Mouse (Mus musculus) c-Kit-negative CD71-positive TER-119-positive erythroid progenitor cells, embryonic 14.5 days (primary cell): ENCODE data around the gene Tenm4.
"Not testable (repeated sequence)": the region's sequence is repeated elsewhere in the genome, so short reads cannot be mapped to it uniquely, and the experiment has no call there.

ENCODE experiments used
- DNase-seq: peaks from one replicate; pipeline ENCODE4 v3.0.0-alpha.2; 2013; ENCODE audit warnings: low read depth, low spot score

Tenm4 gene

GRCm38 (mm10) chr7:96570965-96571364 is 399.9 kb downstream of the Tenm4 start:
- no peak for DNase-seq

GRCm38 (mm10) chr7:96572995-96573394 is 401.9 kb downstream of the Tenm4 start:
- no peak for DNase-seq

- DNase-seq = no peak
These were observed 404.2 kb downstream of the Tenm4 start for GRCm38 (mm10) chr7:96575202-96575650.

GRCm38 (mm10) chr7:96582752-96583151 is 411.7 kb downstream of the Tenm4 start:
- DNase-seq = no peak

GRCm38 (mm10) chr7:96587403-96587802 is 416.4 kb downstream of the Tenm4 start:
- no peak for DNase-seq

- DNase-seq = no peak
These were observed 417.5 kb downstream of the Tenm4 start for GRCm38 (mm10) chr7:96588567-96588966.

- DNase-seq = no peak
These were observed 424.7 kb downstream of the Tenm4 start for GRCm38 (mm10) chr7:96595535-96596295.

GRCm38 (mm10) chr7:96596402-96597195 is 425.6 kb downstream of the Tenm4 start:
- DNase-seq = no peak

- no peak for DNase-seq
These were observed 426.8 kb downstream of the Tenm4 start for GRCm38 (mm10) chr7:96597871-96598270.

GRCm38 (mm10) chr7:96599081-96599480 is 428.0 kb downstream of the Tenm4 start:
- DNase-seq = no peak

GRCm38 (mm10) chr7:96600381-96600941 is 429.4 kb downstream of the Tenm4 start:
- DNase-seq = no peak

- no peak for DNase-seq
These were observed 433.2 kb downstream of the Tenm4 start for GRCm38 (mm10) chr7:96604091-96604745.

GRCm38 (mm10) chr7:96605316-96605715 is 434.3 kb downstream of the Tenm4 start:
- no peak for DNase-seq

GRCm38 (mm10) chr7:96609854-96610586 is 439.0 kb downstream of the Tenm4 start:
- no peak for DNase-seq

GRCm38 (mm10) chr7:96617371-96617770 is 446.3 kb downstream of the Tenm4 start:
- DNase-seq = no peak

- no peak for DNase-seq
These were observed 449.0 kb downstream of the Tenm4 start for GRCm38 (mm10) chr7:96619930-96620472.

GRCm38 (mm10) chr7:96626338-96626737 is 455.3 kb downstream of the Tenm4 start:
- no peak for DNase-seq

GRCm38 (mm10) chr7:96630551-96630950 is 459.5 kb downstream of the Tenm4 start:
- DNase-seq = not testable (repeated sequence)

- DNase-seq = no peak
These were observed 462.0 kb downstream of the Tenm4 start for GRCm38 (mm10) chr7:96633008-96633407.

GRCm38 (mm10) chr7:96635830-96636440 is 464.9 kb downstream of the Tenm4 start:
- no peak for DNase-seq
